Mouse (Mus musculus) kidney, adult 9 months (tissue): ENCODE results near the gene Nprl3.
"Not testable (repeated sequence)": the region's sequence is repeated elsewhere in the genome, so short reads cannot be mapped to it uniquely, and the experiment has no call there.

Experiments
- DNase-seq: peaks from one replicate; pipeline ENCODE4 v3.0.0; 2022

Nprl3 gene

GRCm38 (mm10) chr11:32283091-32283777, 15.7 kb upstream of the Nprl3 start, which contains the start of gene Hba-a1:
Hba-a1 (plus strand) TSS chr11:32283511.
- not testable (repeated sequence) for DNase-seq

DNA sequence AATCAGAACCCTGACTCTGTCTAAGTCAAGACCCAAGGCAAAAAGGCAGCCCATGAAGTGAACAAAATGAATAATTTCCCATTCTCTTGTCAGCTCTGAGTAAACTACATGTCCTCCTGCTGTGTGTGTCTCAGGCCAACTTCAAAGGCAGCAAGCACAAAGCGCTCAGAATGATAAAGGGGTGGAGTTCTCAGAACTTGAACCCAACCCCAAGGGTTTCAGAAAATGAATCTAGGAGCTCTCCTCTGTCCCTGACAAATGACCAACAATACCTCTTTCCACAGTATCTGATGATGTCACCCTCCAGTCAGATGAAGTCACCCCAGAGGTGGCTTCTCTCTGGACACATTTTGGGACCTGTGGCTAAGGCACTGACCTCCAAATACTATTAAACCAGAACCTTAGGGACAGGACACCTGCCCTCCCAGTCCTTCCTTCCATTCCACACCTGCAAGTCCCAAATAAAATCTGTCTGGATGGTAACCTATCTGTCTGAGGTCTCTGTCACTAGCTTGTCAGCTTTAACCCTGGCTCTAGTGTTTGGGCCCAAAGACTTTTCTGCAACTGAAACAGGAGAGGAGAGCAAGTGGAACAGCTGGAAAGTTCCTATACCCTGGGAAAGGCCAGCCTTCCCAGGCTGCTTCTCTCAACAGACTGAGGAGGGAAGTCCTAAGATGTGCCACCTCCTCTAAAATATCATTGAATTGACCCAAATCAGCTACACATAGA, 14.1 kb upstream of the Nprl3 start:
- DNase-seq = no peak

DNA sequence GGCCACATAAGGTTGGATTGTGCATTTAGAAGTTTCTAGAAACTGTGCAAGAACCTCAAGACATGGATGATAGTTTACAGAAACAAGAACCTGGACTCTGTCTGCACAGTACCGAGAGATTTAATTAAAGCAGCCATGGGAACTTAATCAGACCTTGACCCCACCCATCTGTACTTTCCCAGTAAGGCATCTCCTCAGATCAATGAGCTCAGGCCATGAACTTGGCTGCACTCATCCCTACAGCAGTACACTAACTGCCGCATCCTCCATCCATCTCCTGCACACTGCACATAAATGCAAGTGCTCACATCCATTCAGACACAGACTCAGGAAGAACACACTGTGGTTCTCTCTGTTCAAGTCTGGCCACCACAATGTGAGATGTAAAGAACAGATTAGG, 13.1 kb upstream of the Nprl3 start:
- DNase-seq = no peak

- DNase-seq = no peak
Observed at GRCm38 (mm10) chr11:32278458-32278957, 11.0 kb upstream of the Nprl3 start.

- no peak for DNase-seq
Observed at GRCm38 (mm10) chr11:32277736-32278457, 10.4 kb upstream of the Nprl3 start.

DNA sequence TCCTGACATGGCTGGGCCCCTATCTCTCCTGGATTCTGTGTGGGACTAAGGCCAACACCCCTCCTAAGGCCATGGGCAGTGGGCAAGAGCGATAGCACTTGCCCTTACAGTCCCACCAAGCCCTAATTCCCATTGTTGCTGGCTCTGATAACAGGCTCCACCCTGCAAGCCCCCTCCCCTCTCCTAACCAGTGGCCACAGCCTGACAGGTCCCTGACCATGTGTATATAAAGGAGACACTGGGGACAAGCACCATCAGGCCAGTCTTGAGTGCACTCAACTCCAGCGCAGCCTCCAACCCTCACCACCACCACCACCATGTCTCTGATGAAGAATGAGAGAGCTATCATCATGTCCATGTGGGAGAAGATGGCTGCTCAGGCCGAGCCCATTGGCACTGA, 8.8 kb upstream of the Nprl3 start, which contains the start of gene Hba-x:
Gene Hba-x, plus strand, starts transcription at position 54 of the 400 bp plus-strand sequence.
- DNase-seq = no peak

- no peak for DNase-seq
Observed at GRCm38 (mm10) chr11:32271178-32271577, 3.7 kb upstream of the Nprl3 start.

DNA sequence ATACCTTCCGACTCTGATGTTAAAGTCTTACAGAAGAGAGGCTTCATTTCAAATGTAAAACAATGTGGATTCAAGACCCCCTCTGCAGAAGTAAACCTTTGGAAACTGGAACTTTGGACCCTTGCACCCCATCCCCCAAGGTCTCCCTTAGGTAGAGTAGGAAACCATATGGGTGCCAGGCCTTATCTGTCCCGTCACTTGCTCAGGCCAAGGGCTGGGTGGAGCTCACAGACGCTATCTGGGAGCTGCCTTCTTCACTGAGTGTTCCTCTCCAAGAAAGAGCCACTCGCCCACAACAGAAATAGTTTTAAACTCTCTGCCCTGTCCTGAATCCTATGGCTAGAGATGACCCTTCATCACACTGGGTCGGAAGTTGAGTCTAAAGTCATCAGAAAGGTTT, 1.4 kb upstream of the Nprl3 start:
- no peak for DNase-seq

DNA sequence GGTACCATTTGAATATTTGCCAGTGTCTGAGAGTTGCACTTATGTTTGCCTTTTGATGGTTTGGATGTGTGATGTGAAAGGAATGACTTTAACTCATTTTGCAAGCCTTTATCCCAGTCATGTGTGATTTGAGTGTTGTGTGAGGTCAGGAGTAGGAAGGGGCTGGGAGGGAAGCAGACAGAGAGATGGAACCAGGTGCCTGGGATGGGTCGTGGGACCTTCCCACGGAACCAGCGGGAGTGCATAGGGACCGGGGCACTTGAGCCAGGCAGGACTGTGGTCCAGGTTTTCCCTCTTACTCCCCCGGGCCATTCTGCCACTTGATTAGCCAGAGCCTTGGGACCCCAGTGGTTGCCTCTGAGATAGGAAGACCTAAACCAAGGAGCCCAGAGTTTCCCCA, 457 bp upstream of the Nprl3 start:
- no peak for DNase-seq

DNA sequence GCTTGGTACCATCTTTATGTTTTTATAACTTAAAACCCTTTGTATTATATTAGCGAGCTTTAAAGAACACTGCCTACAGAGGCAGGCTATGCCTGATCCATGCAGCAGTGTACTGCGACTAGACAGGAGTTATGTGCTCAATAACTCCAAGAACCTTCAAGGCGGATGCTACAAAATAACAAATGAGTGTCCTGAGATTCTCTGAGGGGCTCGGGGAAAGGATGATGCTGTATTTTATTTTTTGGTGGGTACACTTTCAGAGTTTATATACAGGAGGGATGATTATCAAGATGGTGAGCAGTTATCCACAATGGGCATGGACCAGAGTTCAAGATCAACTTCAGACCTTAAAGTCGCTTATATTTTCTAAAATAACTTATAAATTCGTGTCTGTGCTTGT, 731 bp downstream of the Nprl3 start:
- DNase-seq = no peak

DNA sequence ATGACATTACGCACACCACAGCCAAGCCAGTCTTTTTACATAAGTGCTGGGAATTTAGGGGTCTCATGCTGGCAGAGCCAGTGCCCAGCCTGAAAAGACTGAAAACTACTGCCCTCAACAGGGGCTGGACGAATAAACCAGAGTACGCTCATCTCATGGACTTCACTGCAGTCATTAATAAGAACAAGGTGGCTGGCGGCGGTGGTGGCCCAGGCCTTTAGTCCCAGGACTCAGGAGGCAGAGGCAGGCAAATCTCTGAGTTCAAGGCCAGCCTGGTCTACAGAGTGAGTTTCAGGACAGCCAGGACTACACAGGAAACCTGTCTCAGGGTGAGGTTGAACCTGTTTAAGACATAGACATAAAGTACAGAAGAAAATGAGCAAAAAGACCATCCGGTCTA, 1.3 kb downstream of the Nprl3 start:
- no peak for DNase-seq

GRCm38 (mm10) chr11:32265117-32265738, 2.3 kb downstream of the Nprl3 start:
- DNase-seq = no peak

DNA sequence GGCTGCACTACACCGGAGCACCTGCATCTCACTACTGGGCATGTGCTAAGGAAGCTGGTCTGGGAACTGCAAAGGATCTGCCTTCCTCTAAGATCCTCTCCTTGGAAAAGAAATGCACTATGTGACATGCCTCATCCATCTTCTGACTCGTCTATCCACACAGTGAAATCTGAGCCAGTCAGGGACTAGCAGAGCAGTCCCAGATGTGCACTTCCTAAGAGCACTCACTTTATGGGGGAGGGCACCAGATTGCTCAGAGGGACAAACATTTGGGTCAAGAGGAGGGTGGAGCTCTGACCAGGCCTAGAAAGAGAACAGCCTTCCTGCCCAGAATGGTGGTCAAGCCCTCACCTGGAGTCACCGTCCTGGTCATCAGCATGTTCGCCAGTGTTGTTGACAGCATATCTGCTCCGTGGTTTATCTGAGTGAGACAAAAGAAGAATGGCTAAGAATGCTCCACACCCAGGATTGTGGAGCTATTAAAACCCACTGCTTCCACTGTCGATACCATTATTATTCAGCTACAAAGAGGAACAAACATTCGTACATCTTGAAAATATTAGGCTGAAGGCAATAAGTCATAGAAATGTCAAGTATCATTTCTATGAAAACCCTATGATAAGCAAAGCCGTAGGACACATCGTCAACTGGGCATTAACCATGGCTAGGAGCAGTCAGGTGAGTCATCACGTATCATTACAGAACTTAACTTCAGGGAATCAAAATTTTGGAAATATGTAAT, 4.7 kb downstream of the Nprl3 start:
- no peak for DNase-seq

GRCm38 (mm10) chr11:32256566-32256965, 10.9 kb downstream of the Nprl3 start:
- no peak for DNase-seq

- no peak for DNase-seq
Observed at GRCm38 (mm10) chr11:32256146-32256545, 11.4 kb downstream of the Nprl3 start.

GRCm38 (mm10) chr11:32253121-32253520, 14.4 kb downstream of the Nprl3 start:
- no peak for DNase-seq

GRCm38 (mm10) chr11:32250880-32251763, 16.4 kb downstream of the Nprl3 start:
- no peak for DNase-seq

- DNase-seq = no peak
Observed at GRCm38 (mm10) chr11:32248350-32248749, 19.2 kb downstream of the Nprl3 start.

GRCm38 (mm10) chr11:32247068-32247467, 20.4 kb downstream of the Nprl3 start:
- no peak for DNase-seq

DNA sequence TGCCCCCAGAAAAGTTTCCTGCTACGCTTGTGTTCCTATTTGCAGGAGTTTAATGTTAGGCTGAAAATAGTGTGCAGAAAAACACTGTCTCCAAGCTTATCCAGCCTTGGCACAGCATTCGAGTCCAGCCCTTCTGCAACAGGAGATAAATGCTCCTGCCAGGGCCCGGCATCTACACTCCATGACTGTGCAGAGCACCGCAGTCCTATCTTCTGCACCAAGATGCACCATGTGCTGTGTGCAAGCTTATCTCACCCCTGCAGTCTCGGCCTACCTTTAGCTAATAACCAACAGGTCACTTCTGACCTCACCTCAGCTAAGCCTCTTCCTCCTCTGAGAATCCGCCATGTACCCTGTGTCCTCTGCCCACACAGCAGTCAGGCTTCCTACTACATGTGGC, 21.9 kb downstream of the Nprl3 start:
- DNase-seq = no peak

DNA sequence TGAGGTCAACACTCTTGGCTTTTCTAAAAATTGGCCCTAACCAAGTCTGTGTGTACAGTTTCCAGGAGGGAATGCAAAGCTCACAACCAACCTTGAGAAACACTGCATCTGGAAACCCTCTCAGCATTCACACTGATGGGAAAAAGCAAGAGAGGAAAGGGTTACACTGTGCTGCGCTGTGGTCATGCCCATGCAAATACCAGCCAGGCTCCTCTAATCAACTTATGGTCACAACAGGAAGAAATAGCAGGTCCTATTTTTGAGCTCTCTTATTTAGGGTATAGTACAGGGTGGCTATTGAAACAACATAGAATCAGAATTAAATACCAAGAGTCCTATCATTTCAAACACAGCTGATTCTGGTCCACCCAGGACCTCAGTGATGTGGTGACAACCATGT, 22.9 kb downstream of the Nprl3 start:
- DNase-seq = no peak
